Mouse (Mus musculus) c-Kit-positive CD71-positive TER-119-positive erythroid progenitor cells, embryonic 14.5 days (primary cell): ENCODE measurements around the gene Kpna1.
"Not testable (repeated sequence)": the region's sequence is repeated elsewhere in the genome, so short reads cannot be mapped to it uniquely, and the experiment has no call there.

Experiments used
- DNase-seq: peaks from one replicate; pipeline ENCODE4 v3.0.0-alpha.2; 2013; ENCODE audit warnings: low spot score

Gene Kpna1

GRCm38 (mm10) chr16:35978450-35978849, at the start of gene Kpna1:
Gene Kpna1 (plus strand): TSS chr16:35978750.
- DNase-seq, result not testable (repeated sequence)

GRCm38 (mm10) chr16:35932179-35933055, 46.1 kb upstream of the Kpna1 start:
- no peak for DNase-seq

- no peak for DNase-seq
These were observed 45.4 kb upstream of the Kpna1 start for GRCm38 (mm10) chr16:35933181-35933580.

GRCm38 (mm10) chr16:35938211-35939151, 40.1 kb upstream of the Kpna1 start, which contains the start of the genes Parp9 and Dtx3l:
Gene Parp9 (plus strand): TSS chr16:35938470.
Gene Dtx3l (minus strand): TSS chr16:35939151.
- DNase-seq, result peak; percentile 68

- peak; percentile 42 for DNase-seq
These were observed 39.3 kb upstream of the Kpna1 start for GRCm38 (mm10) chr16:35939261-35939660.

GRCm38 (mm10) chr16:35939690-35940089, 38.9 kb upstream of the Kpna1 start:
- peak; percentile 82 for DNase-seq

GRCm38 (mm10) chr16:35941382-35941781, 37.2 kb upstream of the Kpna1 start:
- DNase-seq, result peak; percentile 48

GRCm38 (mm10) chr16:35949264-35949663, 29.3 kb upstream of the Kpna1 start:
- no peak for DNase-seq

- DNase-seq, result no peak
These were observed 27.3 kb upstream of the Kpna1 start for GRCm38 (mm10) chr16:35951216-35951615.

- no peak for DNase-seq
These were observed 25.9 kb upstream of the Kpna1 start for GRCm38 (mm10) chr16:35952628-35953130.

GRCm38 (mm10) chr16:35965991-35966390, 12.6 kb upstream of the Kpna1 start:
- DNase-seq, result not testable (repeated sequence)

- no peak for DNase-seq
These were observed 12.0 kb upstream of the Kpna1 start for GRCm38 (mm10) chr16:35966411-35967115.

GRCm38 (mm10) chr16:35967319-35967718, 11.2 kb upstream of the Kpna1 start:
- DNase-seq, result no peak

GRCm38 (mm10) chr16:35968149-35968548, 10.4 kb upstream of the Kpna1 start:
- DNase-seq, result no peak

- DNase-seq, result no peak
These were observed 4.5 kb upstream of the Kpna1 start for GRCm38 (mm10) chr16:35974021-35974420.

GRCm38 (mm10) chr16:35981363-35981821, 2.8 kb downstream of the Kpna1 start:
- DNase-seq, result peak; percentile 100

- DNase-seq, result no peak
These were observed 4.0 kb downstream of the Kpna1 start for GRCm38 (mm10) chr16:35982506-35982901.

- DNase-seq, result peak; percentile 86
These were observed 4.5 kb downstream of the Kpna1 start for GRCm38 (mm10) chr16:35982902-35983516.

GRCm38 (mm10) chr16:35983517-35984101, 5.1 kb downstream of the Kpna1 start:
- peak; percentile 67 for DNase-seq

GRCm38 (mm10) chr16:35984471-35984870, 5.9 kb downstream of the Kpna1 start:
- DNase-seq, result peak; percentile 28

GRCm38 (mm10) chr16:35987930-35988329, 9.4 kb downstream of the Kpna1 start:
- DNase-seq, result no peak
